Mouse (Mus musculus) retina, postnatal 7 days (tissue): ENCODE measurements around the gene Gfod2.

Experiments
- DNase-seq: peaks from one replicate; pipeline ENCODE4 v3.0.0-alpha.2; 2012; ENCODE audit warnings: low read depth, low spot score

Gfod2 gene

DNA sequence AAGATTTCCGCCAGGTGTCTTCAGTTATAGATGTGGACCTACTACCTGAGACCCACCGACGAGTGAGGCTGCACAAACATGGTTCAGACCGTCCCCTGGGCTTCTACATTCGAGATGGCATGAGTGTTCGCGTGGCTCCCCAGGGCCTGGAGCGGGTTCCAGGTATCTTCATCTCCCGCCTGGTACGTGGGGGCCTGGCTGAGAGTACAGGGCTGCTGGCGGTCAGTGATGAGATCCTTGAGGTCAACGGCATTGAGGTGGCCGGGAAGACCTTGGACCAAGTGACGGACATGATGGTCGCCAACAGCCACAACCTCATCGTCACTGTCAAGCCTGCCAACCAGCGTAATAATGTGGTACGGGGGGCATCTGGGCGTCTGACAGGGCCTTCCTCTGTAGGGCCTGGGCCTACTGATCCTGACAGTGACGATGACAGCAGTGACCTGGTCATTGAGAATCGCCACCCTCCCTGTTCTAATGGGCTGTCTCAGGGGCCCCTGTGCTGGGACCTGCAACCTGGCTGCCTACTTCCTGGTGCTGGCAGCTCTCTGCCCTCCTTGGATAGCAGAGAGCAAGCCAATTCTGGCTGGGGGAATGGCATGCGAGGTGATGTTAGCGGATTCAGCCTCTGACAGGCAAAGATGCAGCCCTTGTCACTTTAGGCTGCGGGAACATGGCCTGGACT lies 55.6 kb downstream of the Gfod2 start:
- DNase-seq: no peak

DNA sequence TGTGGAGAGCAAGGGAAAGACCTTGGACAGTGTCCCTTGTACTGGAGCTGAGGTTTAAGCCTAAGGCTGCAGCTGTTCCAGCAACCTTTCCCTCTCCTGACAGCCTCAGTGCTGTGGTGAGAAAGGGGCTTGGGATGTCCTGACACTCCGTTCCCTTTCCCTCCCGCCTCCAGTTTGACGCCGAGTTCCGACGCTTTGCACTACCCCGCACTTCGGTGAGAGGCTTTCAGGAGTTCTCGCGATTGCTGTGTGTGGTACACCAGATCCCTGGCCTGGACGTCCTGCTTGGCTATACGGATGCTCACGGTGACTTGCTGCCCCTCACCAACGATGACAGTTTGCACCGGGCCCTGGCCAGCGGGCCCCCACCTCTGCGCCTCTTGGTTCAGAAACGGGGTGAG lies 56.5 kb downstream of the Gfod2 start:
- DNase-seq: no peak

DNA sequence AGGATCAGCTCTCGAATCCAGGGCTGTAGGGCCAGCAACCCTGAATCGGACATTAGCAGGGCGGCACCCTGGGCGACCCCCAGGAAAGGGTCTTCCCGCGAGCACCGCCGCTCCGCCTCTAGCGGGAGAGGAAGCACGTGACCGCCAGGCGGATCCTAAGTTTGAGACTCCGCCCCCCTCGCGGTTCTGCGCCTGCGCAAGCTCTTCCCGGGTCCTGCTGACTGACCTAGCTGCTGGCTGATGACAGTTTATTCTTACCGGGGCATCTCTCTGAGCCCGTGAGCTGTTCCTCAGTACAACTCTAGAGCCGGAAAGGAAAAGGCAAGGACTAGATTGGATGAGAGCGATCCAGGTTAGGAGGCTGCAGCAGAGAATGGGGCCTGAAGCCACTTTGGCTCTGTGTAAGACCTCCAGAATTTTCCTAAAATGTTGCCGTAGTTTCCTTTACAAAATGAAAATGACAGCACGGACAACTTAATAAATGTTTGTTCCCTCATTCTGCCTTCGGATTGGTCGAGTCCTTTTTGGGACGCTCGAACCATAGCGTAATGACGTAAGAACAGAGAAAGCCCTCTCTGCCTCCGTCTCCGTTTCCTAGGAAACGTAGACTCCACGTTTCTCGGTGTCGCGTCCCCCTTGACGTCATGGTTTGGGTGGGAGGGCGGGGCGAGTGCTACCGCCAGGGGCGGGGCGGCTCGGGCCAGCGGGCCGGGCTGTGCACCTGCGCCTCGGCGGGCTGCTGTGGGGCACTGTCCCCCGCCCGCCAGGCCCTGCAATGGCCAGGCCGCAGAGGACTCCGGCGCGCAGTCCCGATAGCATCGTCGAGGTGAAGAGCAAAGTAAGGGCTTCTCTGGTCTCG lies 57.3 kb downstream of the Gfod2 start, which contains the start of the genes Acd and Pard6a:
TSS of gene Acd (minus strand) at position 137 of the 859 bp plus-strand sequence.
TSS of gene Pard6a (plus strand) at position 183 of the 859 bp plus-strand sequence.
- DNase-seq: peak; percentile 93

DNA sequence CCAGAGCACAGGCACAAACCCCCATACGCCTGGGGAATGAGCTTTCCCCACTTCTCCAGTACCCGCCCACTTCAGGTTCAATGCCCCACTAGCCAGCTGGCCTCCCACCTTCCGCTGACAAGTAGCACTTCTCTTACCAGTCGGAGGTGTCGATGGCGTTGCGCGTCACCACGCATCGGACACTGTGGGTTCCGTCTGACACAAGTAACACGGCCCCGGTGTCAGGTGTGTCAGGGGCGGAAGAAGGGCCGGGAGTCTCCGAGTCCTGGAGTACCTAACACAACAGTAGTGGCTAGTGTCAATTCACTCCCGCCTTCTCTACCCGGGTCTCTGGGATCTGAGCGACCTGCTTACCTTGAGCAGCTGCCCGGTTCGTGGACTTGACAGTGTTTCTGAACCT lies 57.9 kb downstream of the Gfod2 start:
- no peak for DNase-seq

DNA sequence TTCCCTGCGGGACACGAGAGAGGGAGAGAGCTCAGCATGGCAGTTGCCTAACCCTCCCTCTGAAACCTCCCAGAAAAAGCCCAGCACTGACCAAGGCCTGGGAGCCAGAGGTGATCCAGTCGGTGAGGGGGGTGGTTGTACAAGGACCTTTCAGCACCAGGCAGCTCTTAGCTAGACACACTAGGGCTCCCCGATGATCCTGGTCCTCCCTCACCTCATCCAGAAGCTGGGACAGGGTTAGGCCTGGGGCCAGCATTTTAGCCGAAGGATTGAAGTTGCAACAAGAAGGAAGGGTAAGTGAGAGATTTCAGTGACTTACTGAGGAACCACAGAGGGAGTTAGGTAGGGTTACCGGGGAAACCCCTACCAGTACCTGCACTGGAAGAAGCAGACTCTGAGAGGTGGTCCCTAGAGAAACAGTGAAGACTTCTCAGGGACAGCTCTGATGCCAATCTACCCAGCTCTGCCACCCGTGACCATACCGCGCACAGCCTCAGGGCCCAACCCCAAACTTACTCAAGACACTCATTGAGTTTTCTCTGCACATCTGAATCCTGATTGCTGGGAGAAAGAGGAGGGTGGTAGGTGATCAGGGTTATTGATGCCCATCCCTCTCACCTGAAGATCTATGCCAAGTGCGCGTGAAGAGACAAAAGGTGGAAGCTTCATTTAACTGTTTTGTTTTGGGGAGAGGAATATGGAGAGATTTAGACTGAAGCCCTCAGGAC lies 58.8 kb downstream of the Gfod2 start:
- no peak for DNase-seq

DNA sequence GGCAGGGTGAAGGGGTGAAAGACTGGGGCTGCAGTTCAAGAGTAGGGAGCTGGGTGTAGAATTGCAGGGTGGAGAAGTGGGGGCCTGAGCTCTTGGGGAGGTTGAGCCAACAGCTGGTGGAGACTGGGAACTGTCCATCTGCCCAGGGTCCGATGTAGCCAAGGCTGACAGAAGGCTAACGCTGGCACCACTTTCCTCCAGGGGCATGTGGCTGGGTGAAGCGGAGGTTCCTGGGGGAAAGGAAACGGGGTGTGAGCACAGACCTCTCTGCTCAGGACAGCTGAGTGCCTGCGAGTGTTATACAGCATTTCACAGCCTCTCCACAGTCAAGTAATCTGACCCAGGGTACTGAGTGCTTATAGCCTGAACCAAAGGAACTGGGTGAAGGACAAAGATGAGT lies 59.7 kb downstream of the Gfod2 start:
- DNase-seq: no peak

DNA sequence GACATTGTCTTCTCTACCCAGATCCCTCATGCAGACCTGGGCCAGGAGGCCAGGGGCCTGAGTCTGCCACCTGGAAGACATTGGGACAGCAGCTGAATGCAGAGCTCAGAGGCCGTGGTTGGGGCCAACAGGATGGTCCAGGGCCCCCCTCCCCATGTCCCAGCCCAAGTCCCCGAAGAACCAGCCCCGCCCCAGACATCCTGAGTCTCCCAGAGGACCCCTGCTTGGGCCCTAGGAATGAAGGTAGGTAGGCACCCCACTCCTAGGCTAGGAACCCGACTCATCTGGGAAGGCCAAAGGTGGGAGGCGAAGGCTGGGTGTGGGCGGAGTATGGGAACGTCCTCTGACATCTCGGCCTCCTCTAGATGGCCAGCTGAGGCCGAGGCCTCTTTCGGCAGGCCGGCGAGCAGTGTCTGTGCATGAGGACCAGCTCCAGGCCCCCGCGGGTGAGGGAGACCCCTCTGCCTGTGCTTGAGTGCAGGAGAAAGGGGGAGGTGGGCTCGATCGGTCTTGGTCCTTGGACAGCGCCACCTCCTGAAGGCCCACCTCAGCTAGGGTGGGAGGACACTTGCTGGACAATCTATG lies 61.2 kb downstream of the Gfod2 start:
- no peak for DNase-seq

DNA sequence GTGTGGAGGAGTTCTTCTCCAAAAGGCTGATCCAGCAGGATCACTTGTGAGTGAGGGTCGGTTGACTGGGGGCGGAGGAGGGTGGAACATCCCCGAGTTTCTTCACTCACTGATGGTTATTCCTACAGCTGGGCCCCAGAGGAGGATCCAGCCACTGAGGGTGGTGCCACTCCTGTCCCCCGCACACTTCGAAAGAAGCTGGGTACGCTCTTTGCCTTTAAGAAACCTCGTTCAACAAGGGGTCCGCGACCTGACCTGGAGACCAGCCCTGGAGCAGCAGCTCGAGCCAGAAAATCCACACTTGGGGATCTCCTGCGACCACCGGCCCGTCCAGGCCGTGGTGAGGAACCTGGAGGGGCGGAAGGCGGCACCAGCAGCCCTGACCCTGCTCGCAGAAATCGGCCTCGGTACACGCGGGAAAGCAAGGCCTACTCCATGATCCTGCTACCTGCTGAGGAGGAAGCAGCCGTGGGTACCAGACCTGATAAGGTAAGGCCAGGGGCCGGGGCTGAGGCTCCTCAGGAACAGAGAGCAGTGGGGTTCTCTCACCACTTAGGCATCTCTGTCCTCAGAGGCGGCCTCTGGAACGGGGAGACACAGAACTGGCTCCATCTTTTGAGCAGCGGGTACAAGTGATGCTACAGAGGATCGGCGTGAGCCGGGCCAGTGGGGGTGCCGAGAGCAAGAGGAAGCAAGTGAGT lies 63.2 kb downstream of the Gfod2 start:
- no peak for DNase-seq

DNA sequence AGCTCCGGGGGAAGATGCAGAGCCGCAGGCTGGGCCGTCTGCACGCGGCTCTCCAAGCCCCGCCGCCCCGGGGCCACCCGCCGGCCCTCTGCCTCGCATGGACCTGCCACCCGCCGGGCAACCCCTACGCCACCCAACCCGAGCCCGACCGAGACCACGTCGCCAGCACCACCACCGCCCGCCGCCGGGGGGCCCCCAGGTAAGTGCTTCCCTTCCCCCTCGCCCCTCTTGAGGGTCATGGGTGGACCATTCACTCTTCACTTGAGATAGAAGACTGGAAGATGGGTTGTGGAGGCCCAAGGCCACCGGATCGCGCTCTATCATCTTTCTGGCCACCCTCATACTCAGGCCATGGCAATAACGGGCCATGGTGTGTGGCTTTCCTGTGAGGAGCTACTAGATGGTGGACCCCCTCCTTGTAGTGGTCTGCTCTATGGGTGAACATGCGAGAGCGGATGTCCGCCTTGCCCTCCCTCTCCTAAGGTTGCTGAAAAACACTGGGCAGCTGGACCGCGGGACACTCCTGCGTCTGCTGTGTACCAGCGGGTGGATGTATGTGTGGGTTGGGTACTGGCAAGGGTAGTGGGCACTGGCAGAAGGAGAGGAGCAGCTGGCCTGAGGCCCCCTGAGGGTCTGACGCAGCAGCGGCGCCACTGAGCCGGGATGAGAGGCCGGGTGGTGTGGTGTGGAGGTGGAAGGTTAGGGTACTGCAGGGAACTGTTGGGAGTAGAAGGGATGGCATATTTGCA lies 64.2 kb downstream of the Gfod2 start:
- no peak for DNase-seq

DNA sequence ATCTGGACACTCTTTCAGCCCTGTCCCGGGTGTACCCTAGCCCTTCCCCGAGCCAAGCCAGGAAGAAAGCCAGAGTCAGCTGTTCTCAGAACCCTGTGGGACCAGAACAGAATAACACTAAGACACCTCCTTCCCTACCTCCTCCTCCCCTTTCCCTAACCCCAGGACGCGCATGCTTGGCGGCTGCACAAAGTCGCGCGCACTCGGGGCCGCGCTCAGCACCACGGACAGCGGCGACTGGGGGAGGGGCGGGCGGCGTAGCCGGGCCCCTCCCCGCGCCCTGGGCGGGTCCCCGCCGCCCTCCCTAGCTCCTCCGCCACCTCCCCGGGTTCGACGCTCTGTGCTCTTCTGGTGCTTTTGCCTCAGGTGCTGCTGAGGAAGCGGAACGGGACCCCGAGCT lies 64.8 kb downstream of the Gfod2 start:
- DNase-seq: no peak

DNA sequence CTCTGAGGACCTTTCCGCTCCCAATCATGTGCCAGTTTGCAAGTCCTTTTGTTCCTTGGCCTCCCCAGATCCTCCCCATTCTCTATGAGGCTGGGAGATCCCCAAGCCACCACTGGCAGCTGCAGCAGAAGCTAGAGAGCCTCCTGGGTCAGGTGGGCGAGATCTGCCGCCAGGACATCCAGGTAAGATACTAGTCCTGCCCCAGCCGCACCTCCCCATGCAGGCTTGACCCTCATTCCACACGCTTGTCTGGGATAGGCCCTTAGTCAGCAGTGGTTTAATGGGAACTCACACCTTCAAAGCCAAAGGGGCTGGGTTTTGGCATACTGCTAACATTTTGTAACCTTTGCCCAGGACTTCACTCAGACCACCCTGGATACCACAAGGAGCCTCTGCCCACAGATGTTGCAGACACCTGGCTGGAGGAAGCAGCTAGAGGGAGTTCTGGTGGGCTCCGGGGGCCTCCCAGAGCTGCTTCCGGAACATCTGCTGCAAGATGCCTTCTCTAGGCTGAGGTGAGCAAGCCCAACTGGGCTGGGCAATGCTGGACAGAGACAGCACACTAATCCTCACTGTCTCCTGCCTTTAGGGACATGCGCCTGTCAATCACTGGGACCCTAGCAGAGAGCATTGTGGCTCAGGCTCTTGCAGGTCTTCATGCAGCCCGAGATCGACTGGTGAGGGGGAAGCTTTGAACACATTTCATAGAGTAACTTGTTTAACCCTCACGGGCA lies 65.8 kb downstream of the Gfod2 start:
- DNase-seq: no peak

DNA sequence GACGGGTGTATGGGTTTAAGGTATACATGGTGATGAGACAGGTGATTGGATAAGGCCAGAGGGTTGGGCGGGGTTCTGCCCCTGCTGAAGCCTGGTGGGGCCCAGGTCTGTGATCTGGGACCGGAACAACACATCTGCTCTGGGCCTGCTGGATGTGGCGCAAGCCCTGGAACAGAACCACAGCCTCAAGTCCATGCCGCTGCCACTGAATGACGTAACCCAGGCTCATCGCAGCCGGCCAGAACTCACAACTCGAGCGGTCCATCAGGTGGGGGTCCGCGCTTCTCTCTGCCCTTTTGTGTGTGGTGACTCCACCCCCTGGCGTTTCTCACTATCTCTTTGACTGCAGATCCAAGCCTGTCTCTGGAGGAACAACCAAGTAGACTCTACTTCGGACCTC lies 67.5 kb downstream of the Gfod2 start:
- no peak for DNase-seq

DNA sequence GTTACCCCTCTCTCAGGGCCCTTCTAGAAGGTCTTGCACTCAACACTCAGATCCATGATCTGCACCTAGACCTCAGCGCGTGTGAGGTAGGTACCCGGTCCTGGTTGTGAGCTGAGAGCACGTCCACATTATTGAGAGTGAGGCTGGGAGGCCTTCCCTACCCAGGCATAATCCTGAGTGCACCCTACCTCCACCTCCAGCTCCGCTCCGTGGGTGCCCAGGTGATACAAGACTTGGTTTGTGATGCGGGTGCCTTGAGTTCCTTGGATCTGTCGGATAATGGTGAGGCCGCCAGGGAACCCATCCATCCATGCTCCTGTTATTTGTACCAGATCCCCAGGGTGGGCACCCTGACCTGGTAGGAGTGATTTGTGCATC lies 68.5 kb downstream of the Gfod2 start:
- DNase-seq: no peak

DNA sequence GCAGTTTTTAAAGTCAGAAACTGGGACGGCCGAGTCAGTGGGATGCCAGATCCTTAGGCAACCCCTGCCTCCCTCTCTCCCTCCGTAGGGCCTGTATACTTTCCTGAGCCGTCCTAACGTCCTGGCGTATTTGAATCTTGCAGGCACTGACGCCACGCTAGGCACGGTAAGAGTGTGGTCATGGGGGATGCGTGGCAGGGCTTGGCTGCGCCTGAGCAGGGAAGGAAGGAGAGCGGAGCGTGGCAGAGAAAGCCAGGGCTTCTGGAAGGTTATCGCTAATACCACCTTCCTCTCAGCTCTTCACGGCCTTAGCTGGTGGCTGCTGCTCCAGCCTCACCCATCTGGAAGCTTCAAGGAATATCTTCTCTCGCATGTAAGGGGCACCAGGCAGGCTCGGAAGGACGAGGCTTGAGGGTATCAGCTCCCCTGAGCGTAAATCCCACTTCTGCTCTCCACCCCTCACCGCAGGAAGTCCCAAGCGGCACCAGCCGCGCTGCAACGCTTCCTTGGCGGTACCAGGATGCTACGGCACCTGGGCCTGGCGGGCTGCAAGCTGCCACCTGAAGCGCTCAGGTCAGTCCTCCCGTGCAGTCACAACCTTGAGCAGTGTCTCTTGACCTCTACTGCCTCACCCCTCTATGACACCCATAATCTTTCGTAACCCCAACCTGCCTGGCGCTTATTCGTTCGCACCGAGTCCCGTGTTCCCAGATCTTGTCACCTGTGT lies 69.0 kb downstream of the Gfod2 start:
- no peak for DNase-seq

DNA sequence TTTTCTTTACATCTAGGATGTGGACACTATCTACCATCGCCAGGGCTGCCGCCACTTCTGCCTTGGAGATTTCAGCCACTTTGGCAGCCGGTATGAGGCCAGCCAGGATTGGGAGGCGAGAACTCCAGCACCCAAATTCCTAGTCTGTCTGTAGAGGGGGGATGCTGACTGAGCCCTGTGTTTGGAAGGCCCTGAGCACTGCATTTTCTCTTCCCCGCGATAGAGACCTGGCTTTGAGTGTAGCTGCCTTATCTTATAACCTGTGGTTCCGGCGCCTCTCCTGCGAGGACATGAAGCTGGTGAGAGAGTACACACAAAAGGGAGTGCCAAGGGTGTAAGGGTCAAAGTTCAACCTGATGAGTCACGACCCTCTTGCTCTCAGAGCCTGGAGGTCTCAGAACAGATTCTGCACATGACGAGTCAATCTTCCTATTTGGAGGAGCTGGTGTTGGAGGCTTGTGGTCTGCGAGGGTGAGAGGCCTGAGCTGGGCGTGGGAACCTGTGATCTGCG lies 70.2 kb downstream of the Gfod2 start:
- no peak for DNase-seq

DNA sequence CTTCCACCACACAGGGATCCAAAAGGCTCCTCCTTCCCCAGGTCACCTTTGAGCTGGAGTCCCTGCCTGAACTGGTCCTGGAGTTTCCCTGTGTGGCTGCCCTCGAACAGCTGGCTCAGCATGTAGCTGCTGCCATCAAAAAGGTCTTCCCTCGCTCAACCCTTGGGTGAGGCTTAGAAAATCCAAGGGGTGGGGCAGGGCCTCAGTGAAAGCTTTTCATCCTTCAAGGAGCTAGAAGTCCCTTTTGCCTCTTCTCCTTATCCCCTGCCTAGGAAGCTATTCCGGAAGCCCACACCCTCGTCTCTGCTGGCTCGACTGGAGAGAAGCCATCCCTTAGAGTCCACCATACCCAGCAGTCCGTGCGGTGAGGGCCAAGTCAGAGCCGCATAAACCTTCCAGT lies 71.0 kb downstream of the Gfod2 start:
- no peak for DNase-seq

DNA sequence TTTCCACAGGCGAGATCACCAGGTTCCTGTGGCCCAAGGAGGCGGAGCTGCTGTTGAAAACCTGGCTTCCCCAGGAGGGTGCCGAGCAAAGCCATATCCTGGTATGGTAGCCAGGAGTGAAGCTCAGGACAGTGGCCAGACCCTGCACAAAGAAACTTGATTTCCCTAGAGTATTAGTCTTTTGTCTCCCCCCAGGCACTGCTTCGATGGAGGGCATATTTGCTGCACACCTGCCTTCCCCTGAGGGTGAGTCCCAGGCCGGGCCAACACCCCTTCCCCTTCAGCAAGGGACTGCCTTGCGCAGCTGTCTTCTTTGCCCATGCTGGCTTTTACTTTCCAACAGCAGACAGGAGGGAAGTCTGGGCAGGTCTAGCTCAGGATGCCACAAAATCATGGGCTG lies 71.9 kb downstream of the Gfod2 start:
- DNase-seq: no peak

DNA sequence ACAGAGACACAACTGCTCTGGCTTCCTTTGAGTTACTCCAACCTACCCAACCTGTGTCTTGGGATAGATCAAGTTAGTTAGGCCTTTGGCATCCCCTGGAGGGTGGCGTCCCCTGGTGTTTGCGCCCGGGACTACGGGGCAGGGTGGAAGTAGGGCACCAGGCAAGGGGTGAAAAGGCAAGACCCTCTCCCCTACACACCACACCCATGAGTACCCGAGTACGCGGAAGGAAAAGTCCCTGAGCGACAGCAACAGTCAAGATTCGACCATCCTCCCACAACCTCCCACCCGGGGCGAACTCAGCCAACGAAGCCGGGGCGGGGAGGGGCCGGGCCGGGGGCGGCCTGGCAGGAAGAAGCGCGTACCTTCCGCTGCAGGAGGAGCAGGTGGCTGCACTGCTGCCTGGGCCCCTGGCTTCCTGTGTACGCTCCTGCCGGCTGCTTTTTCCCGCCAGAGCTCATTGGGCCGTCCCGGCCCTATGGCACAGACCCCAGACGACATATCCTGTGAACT lies 72.6 kb downstream of the Gfod2 start, which contains the start of gene Carmil2:
TSS of gene Carmil2 (plus strand) at position 479 of the 513 bp plus-strand sequence.
- DNase-seq: no peak

DNA sequence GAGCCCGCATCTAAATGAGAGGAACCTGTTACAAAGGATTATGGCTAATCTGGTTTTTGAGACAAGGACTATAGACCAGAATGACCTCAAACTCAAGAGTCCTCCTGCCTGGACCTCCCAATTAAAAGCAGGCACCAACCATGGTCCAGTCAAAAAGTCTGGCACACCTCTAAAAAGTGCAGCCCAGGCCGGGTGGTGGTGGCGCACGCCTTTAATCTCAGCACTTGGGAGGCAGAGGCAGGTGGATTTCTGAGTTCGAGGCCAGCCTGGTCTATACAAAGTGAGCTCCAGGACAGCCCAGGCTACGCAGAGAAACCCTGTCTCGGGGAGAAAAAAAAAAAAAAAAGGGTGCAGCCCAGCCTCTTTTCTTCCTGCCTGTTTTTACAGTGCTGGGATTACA lies 73.1 kb downstream of the Gfod2 start:
- no peak for DNase-seq
